Mouse (Mus musculus): ENCODE results near the gene Rpl23a. TPM values are rescaled to one million over a fixed set of nuclear protein-coding genes. Genes with fewer than 3 reads are reported as not detected.
"Not testable (repeated sequence)": the region's sequence is repeated elsewhere in the genome, so short reads cannot be mapped to it uniquely, and the experiment has no call there.

Gene Rpl23a
- polyA plus RNA-seq, 1 experiment from 2014 or later, result 1,029 TPM

GRCm38 (mm10) chr11:78140665-78141064 lies 42.7 kb downstream of the Rpl23a start:
- H3K4me2 ChIP-seq (replicated peaks), result no peak overlapping the region
- ATAC-seq (ENCODE audit: low FRiP score), result no peak
- peaks cover 27% of the 10 kb centered on the region for H3K36me3 ChIP-seq (replicated peaks; ENCODE audit: control insufficient read depth, insufficient read depth)
- no peaks in the 10 kb centered on the region; the same call in 1 of the 2 replicates for H3K4me1 ChIP-seq (replicated peaks; ENCODE audit: control insufficient read depth, insufficient read depth, low read length)
- DNase-seq (ENCODE audit: low spot score), result no peak
- H3K9me3 ChIP-seq (ENCODE audit: control insufficient read depth, low read length), result no peaks in the 10 kb centered on the region
- no peak overlapping the region for H3K27ac ChIP-seq
- WGBS, result 88% methylated on average over 5 of the region's 5 CpGs
- no peaks in the 10 kb centered on the region for H3K27me3 ChIP-seq (ENCODE audit: control insufficient read depth, insufficient read depth, low read length)
- H3K4me3 ChIP-seq (replicated peaks; ENCODE audit: low read length), result no peak overlapping the region
- no peak overlapping the region for H3K9ac ChIP-seq

- 82% methylated on average over 3 of the region's 3 CpGs for WGBS
- Histone ChIP-seq H3K27ac (no peak overlapping the region), H3K9ac (no peak overlapping the region), H3K4me3 (replicated peaks; ENCODE audit: low read length) (no peak overlapping the region), H3K27me3 (ENCODE audit: control insufficient read depth, insufficient read depth, low read length) (no peaks in the 10 kb centered on the region), H3K4me1 (replicated peaks; ENCODE audit: control insufficient read depth, insufficient read depth, low read length) (no peaks in the 10 kb centered on the region; the same call in 1 of the 2 replicates), H3K9me3 (ENCODE audit: control insufficient read depth, low read length) (no peaks in the 10 kb centered on the region), H3K4me2 (replicated peaks) (no peak overlapping the region), H3K36me3 (replicated peaks; ENCODE audit: control insufficient read depth, insufficient read depth) (peaks cover under 1% of the 10 kb centered on the region; the same call in 1 of the 2 replicates)
- ATAC-seq (ENCODE audit: low FRiP score) (no peak), DNase-seq (ENCODE audit: low spot score) (no peak)
Measured at GRCm38 (mm10) chr11:78138023-78138422, 45.4 kb downstream of the Rpl23a start.

GRCm38 (mm10) chr11:78137584-78137983 lies 45.8 kb downstream of the Rpl23a start:
- no peak for DNase-seq (ENCODE audit: low spot score)
- WGBS, result 84% methylated on average over 4 of the region's 4 CpGs

GRCm38 (mm10) chr11:78136132-78136531 lies 47.3 kb downstream of the Rpl23a start:
- Histone ChIP-seq H3K27me3 (ENCODE audit: control insufficient read depth, insufficient read depth, low read length) (no peaks in the 10 kb centered on the region), H3K4me2 (replicated peaks) (no peak overlapping the region), H3K4me1 (replicated peaks; ENCODE audit: control insufficient read depth, insufficient read depth, low read length) (no peaks in the 10 kb centered on the region; the same call in 1 of the 2 replicates), H3K27ac (no peak overlapping the region), H3K9ac (no peak overlapping the region), H3K9me3 (ENCODE audit: control insufficient read depth, low read length) (no peaks in the 10 kb centered on the region), H3K4me3 (replicated peaks; ENCODE audit: low read length) (no peak overlapping the region), H3K36me3 (replicated peaks; ENCODE audit: control insufficient read depth, insufficient read depth) (no peaks in the 10 kb centered on the region)
- DNase-seq (ENCODE audit: low spot score) (no peak), ATAC-seq (ENCODE audit: low FRiP score) (no peak)
- WGBS, result 85% methylated on average over 1 of the region's 1 CpGs

More at GRCm38 (mm10) chr11:78137584-78137983, 45.8 kb downstream of the Rpl23a start:
- H3K9ac ChIP-seq, result no peak overlapping the region
- no peaks in the 10 kb centered on the region for H3K27me3 ChIP-seq (ENCODE audit: control insufficient read depth, insufficient read depth, low read length)
- ATAC-seq (ENCODE audit: low FRiP score), result no peak
- no peak overlapping the region for H3K4me3 ChIP-seq (replicated peaks; ENCODE audit: low read length)
- no peak overlapping the region for H3K27ac ChIP-seq
- H3K9me3 ChIP-seq (ENCODE audit: control insufficient read depth, low read length), result no peaks in the 10 kb centered on the region
- no peaks in the 10 kb centered on the region for H3K36me3 ChIP-seq (replicated peaks; ENCODE audit: control insufficient read depth, insufficient read depth)
- H3K4me1 ChIP-seq (replicated peaks; ENCODE audit: control insufficient read depth, insufficient read depth, low read length), result no peaks in the 10 kb centered on the region; the same call in 1 of the 2 replicates
- no peak overlapping the region for H3K4me2 ChIP-seq (replicated peaks)

DNA sequence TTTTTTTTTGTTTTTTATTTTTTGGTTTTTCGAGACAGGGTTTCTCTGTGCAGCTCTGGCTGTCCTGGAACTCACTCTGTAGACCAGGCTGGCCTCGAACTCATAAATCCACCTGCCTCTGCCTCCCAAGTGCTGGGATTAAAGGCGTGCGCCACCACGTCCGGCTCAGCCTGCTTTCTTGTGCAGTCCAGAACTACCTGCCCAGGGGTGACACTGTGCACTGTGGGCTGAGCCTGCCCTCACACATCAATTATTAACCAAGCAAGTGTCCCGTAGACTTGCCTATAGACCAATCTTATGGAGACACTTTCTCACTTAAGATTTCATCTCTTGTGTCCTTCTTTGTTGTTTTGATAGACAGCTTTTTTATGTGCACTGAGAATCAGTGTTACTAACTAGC lies 48.1 kb downstream of the Rpl23a start:
- not testable (repeated sequence) for H3K9ac ChIP-seq; H3K4me3 ChIP-seq (replicated peaks; ENCODE audit: low read length); H3K4me2 ChIP-seq (replicated peaks); DNase-seq (ENCODE audit: low spot score); H3K27ac ChIP-seq; H3K4me1 ChIP-seq (replicated peaks; ENCODE audit: control insufficient read depth, insufficient read depth, low read length); ATAC-seq (ENCODE audit: low FRiP score); H3K27me3 ChIP-seq (ENCODE audit: control insufficient read depth, insufficient read depth, low read length); H3K36me3 ChIP-seq (replicated peaks; ENCODE audit: control insufficient read depth, insufficient read depth); H3K9me3 ChIP-seq (ENCODE audit: control insufficient read depth, low read length)
- 89% methylated on average over 7 of the region's 7 CpGs for WGBS

DNA sequence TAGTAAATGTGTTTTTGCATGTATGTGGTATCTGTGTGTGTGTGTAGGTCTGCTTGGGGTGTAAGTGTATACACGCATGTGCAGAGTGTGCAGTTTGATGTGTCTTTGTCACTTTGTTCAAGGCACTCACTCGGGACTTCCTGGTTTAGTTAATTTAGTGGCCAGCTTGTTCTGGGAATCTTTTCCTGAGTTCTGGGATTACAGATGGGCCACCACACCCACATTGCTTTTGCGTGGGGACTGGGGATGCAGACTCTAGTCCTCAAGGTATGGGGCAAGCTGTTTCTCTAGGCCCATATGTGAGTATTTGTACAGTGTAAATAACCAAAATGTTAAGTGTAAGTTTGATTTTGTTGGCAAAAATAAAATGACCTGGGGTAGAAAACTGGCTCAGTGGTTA lies 49.0 kb downstream of the Rpl23a start:
- no peak overlapping the region for H3K4me2 ChIP-seq (replicated peaks)
- 91% methylated on average over 3 of the region's 3 CpGs for WGBS

DNA sequence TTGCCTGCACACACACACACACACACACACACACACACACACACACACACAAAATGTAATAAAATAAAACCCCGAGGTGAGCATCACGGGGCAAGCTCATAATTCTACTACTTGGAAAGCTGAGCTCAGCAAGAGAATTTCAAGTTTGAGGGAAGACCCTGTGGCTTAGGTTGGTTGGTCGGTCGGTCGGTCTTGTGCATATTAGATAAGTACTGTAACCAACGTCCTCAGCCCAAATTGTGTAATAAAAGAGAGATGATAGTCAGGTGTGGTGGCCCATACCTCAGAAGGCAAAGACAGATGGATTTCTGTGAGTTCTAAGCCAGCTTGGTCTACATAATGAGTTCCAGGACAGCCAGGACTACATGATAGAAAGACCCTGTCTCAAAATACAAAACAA lies 49.5 kb downstream of the Rpl23a start:
- Histone ChIP-seq H3K9ac (no peak overlapping the region), H3K4me1 (replicated peaks; ENCODE audit: control insufficient read depth, insufficient read depth, low read length) (no peaks in the 10 kb centered on the region), H3K4me3 (replicated peaks; ENCODE audit: low read length) (no peak overlapping the region), H3K27me3 (ENCODE audit: control insufficient read depth, insufficient read depth, low read length) (no peaks in the 10 kb centered on the region), H3K36me3 (replicated peaks; ENCODE audit: control insufficient read depth, insufficient read depth) (no peaks in the 10 kb centered on the region), H3K9me3 (ENCODE audit: control insufficient read depth, low read length) (no peaks in the 10 kb centered on the region), H3K4me2 (replicated peaks) (no peak overlapping the region), H3K27ac (no peak overlapping the region)
- DNase-seq (ENCODE audit: low spot score), result no peak
- 94% methylated on average over 6 of the region's 6 CpGs for WGBS
- no peak for ATAC-seq (ENCODE audit: low FRiP score)

More for the DNA sequence above, 49.0 kb downstream of the Rpl23a start:
- Histone ChIP-seq H3K36me3 (replicated peaks; ENCODE audit: control insufficient read depth, insufficient read depth) (no peaks in the 10 kb centered on the region), H3K27me3 (ENCODE audit: control insufficient read depth, insufficient read depth, low read length) (no peaks in the 10 kb centered on the region), H3K9me3 (ENCODE audit: control insufficient read depth, low read length) (no peaks in the 10 kb centered on the region), H3K4me3 (replicated peaks; ENCODE audit: low read length) (no peak overlapping the region), H3K9ac (no peak overlapping the region), H3K4me1 (replicated peaks; ENCODE audit: control insufficient read depth, insufficient read depth, low read length) (no peaks in the 10 kb centered on the region; the same call in 1 of the 2 replicates), H3K27ac (no peak overlapping the region)
- ATAC-seq (ENCODE audit: low FRiP score) (no peak), DNase-seq (ENCODE audit: low spot score) (no peak)

Small RNA genes within 50 kb of the gene (microRNA-seq; reads per million reads assigned to microRNA genes)
- not detected for gene Mir7653

Other genes with a start within 250 kb of the Rpl23a start
- gene Phf12, start 200.8 kb downstream of the Rpl23a start, polyA plus RNA-seq (2014; fragmentation: Nextera tagmentation; extraction: Ambion mirVana), result 14.2 and 15.4 TPM in 2 replicates
- 58.8 and 59.8 TPM in 2 replicates for gene Dhrs13, start 151.3 kb downstream of the Rpl23a start, polyA plus RNA-seq (2014; fragmentation: Nextera tagmentation; extraction: Ambion mirVana)
- gene Flot2, start 145.7 kb downstream of the Rpl23a start, polyA plus RNA-seq (2014; fragmentation: Nextera tagmentation; extraction: Ambion mirVana), result 92.4 and 98.4 TPM in 2 replicates
- 30.3 and 32.6 TPM in 2 replicates for gene Eral1, start 103.2 kb downstream of the Rpl23a start, polyA plus RNA-seq (2014; fragmentation: Nextera tagmentation; extraction: Ambion mirVana)
- 28.7 and 31.0 TPM in 2 replicates for gene Fam222b, start 88.9 kb downstream of the Rpl23a start, polyA plus RNA-seq (2014; fragmentation: Nextera tagmentation; extraction: Ambion mirVana)
- gene Traf4, start 18.0 kb downstream of the Rpl23a start, polyA plus RNA-seq (2014; fragmentation: Nextera tagmentation; extraction: Ambion mirVana), result 57.2 and 63.5 TPM in 2 replicates
- 4.6 and 6.0 TPM in 2 replicates for gene Nek8, start 6.9 kb downstream of the Rpl23a start, polyA plus RNA-seq (2014; fragmentation: Nextera tagmentation; extraction: Ambion mirVana)
- gene Tlcd1, start 6.9 kb downstream of the Rpl23a start, polyA plus RNA-seq (2014; fragmentation: Nextera tagmentation; extraction: Ambion mirVana), result 13.4 and 16.6 TPM in 2 replicates
- 46.4 and 53.2 TPM in 2 replicates for gene Rab34, start 4.8 kb upstream of the Rpl23a start, polyA plus RNA-seq (2014; fragmentation: Nextera tagmentation; extraction: Ambion mirVana)
- 1.4 and 2.9 TPM in 2 replicates for gene Proca1, start 9.8 kb upstream of the Rpl23a start, polyA plus RNA-seq (2014; fragmentation: Nextera tagmentation; extraction: Ambion mirVana)
- gene Sdf2, start 62.2 kb upstream of the Rpl23a start, polyA plus RNA-seq (2014; fragmentation: Nextera tagmentation; extraction: Ambion mirVana), result 94.5 and 103 TPM in 2 replicates
- gene Supt6, start 62.4 kb upstream of the Rpl23a start, polyA plus RNA-seq (2014; fragmentation: Nextera tagmentation; extraction: Ambion mirVana), result 24.4 and 25.3 TPM in 2 replicates
- 64.2 and 67.2 TPM in 2 replicates for gene 2610507B11Rik, start 78.2 kb upstream of the Rpl23a start, polyA plus RNA-seq (2014; fragmentation: Nextera tagmentation; extraction: Ambion mirVana)
- 0.16 and 0.35 TPM in 2 replicates for gene BC030499, start 107.3 kb upstream of the Rpl23a start, polyA plus RNA-seq (2014; fragmentation: Nextera tagmentation; extraction: Ambion mirVana)
- 5.6 and 9.2 TPM in 2 replicates for gene Spag5, start 117.9 kb upstream of the Rpl23a start, polyA plus RNA-seq (2014; fragmentation: Nextera tagmentation; extraction: Ambion mirVana)
- gene Aldoc, start 139.4 kb upstream of the Rpl23a start, polyA plus RNA-seq (2014; fragmentation: Nextera tagmentation; extraction: Ambion mirVana), result 278 and 292 TPM in 2 replicates
- gene Pigs, start 144.8 kb upstream of the Rpl23a start, polyA plus RNA-seq (2014; fragmentation: Nextera tagmentation; extraction: Ambion mirVana), result 76.4 and 76.5 TPM in 2 replicates
- gene Unc119, start 159.9 kb upstream of the Rpl23a start, polyA plus RNA-seq (2014; fragmentation: Nextera tagmentation; extraction: Ambion mirVana), result 82.6 and 95.8 TPM in 2 replicates
- not detected in 2 replicates for gene Foxn1, start 203.0 kb upstream of the Rpl23a start, polyA plus RNA-seq (2014; fragmentation: Nextera tagmentation; extraction: Ambion mirVana)
- gene Slc13a2, start 238.6 kb upstream of the Rpl23a start, polyA plus RNA-seq (2014; fragmentation: Nextera tagmentation; extraction: Ambion mirVana), result not detected in 2 replicates